Mouse (Mus musculus) Patski (cell line): ENCODE results near the gene Taf1b. TPM values are rescaled to one million over a fixed set of nuclear protein-coding genes. Genes with fewer than 3 reads are reported as not detected.
"Not testable (repeated sequence)": the region's sequence is repeated elsewhere in the genome, so short reads cannot be mapped to it uniquely, and the experiment has no call there.

ENCODE experiments used
- ATAC-seq: fragments of 100-300 bp; one replicate; pipeline ENCODE4 v1.8.0; 2021
- CTCF ChIA-PET: fragments of 350-600 bp; sonication (Branson Sonifier 250); formaldehyde crosslinking; loops from one replicate; lab custom pipeline; 2022; ENCODE audit warnings: inconsistent platforms; lab: Charles Lee
- POLR2A ChIA-PET: fragments of 350-600 bp; sonication (Branson Sonifier 250); formaldehyde crosslinking; loops from one replicate; lab custom pipeline; 2022; ENCODE audit warnings: antibody characterized with exemption, inconsistent platforms; lab: Charles Lee
- DNase-seq: peaks from one replicate; pipeline ENCODE4 v3.0.0-alpha.2; 2011; ENCODE audit warnings: low read depth, low spot score
- H3K27me3 ChIP-seq: fragments of 371-371 bp; one replicate; pipeline ENCODE4 v1.5.1; 2021
- CTCF ChIP-seq: fragments of 100-300 bp; IDR thresholded peaks from one replicate; pipeline ENCODE4 v1.5.1; 2021
- in situ Hi-C: fragments of 300-500 bp; cut with MboI; formaldehyde crosslinking; loops from 3 replicates; pipeline ENCODE4 v1.11.1; 2018; ENCODE audit warnings: low pct_unique_long_range_greater_than_20kb, mixed read lengths
- polyA plus RNA-seq: library from polyadenylated mRNA; unstranded; gene quantifications from one replicate; pipeline ENCODE4 v1.2.3, GENCODE M21; 2021

The Taf1b gene
- 23.0 TPM for polyA plus RNA-seq

DNA sequence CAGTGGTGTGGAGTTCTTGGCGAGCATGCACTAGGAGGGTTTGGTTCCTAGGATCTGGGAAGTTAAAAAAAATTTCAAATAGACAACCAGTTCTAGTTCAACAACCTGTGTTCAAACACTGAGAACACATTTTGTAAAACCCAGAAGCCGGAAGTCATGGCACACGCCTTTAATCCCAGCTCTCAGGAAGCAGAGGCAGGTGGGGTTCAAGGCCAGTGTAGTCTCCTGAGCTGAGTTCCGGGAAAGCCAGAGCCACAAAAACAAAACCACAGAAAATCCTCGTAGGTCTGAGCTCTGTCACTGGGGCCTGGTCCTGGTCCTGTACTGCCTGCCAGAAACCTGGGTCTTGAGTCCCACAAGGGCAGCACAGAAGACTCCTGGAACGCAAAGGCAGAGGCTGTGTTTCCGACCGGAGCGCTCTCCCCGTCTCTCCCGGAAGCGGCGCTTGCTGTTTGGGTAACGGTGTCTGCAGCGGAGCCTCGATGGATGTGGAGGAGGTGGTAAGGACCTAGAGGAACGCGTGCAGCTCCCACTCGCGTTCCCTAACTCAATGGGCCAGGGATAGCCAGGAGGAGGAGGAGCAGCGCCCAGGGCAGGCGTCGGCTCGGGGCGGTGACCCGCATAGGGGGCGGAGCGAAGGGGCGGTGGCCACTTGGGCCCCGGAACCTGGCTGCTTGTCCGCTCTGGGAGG, at the start of gene Taf1b:
TSS of gene Taf1b (plus strand) at position 210 of the 691 bp plus-strand sequence.
- no peaks in the 10 kb centered on the region for H3K27me3 ChIP-seq
- no peak for TF ChIP-seq CTCF
- ChIA-PET POLR2A (no interaction called here), CTCF (no interaction called here)
- in situ Hi-C loops: no loop called here
- DNase-seq (peak; percentile 46), ATAC-seq (peak; percentile 82)

DNA sequence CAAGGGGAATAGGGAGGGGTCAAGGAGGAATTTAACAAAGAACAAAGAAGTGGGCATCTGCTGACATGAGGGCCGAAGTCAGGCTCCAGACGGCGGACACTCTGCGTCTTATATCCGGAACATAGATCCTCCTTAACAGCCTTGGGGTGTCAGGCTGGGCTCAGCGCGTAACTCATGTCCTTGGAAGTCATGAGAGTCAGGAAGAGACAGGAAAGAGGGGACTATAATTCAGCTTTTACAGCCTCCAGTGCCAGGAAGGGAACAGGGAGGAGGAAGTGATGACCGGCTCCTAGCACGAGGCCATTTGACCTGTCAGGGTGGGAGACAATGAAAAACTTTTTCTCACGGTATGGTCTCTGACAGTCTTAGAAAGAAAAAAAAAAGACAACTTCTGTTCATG, 37.8 kb upstream of the Taf1b start:
- no peak for TF ChIP-seq CTCF
- CTCF ChIA-PET: interaction anchor here (0.8 kb wide), 1 partner anchor 143 kb away, joined by 3 read pairs; no protein-coding TSS in a partner anchor
- in situ Hi-C loops: no loop called here
- no peaks in the 10 kb centered on the region for H3K27me3 ChIP-seq
- no peak for ATAC-seq
- DNase-seq: no peak
- POLR2A ChIA-PET: no interaction called here

DNA sequence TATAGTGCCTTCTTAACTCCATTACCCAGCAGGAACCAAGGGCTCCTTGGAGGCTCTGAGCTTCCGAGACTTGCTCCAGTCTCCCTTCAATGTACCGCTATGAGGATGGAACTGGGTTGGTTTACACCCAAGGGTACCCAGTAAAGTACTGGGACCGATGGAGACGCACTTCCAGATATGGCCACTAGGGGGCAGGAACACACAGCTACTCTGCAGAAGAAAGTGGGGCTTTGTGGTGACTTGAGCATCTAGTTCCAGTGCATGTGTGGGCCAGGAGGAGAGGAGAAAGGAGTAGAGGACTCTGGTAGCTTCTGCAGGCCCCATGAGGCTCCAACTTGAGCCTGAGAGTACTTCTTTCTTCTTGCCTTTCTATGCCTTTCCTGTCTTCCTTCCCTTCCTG, 36.0 kb upstream of the Taf1b start:
- POLR2A ChIA-PET, CTCF ChIA-PET, H3K27me3 ChIP-seq, in situ Hi-C loops, DNase-seq: not testable (repeated sequence)
- ATAC-seq: peak; percentile 40
- peak; percentile 68 for TF ChIP-seq CTCF

DNA sequence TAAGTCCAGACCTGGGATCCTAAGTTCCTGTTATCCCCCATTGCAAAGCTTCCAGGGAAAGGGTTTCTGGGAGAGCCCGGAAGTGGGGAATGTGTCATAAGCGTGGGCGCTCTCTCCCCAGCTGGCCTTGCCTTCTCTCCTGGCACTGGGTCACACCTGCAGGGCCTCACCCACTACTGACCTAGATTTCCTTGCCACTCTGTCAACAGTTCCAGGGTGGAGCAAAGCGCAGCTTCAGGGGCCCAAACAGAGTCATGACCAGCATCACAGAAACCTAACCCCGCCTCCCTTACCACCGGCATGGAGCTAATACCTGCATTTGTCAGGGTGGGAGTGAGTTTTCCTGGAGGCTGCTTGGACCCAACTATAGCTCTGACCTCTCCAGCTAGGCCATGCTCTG, 34.7 kb upstream of the Taf1b start:
- POLR2A ChIA-PET, DNase-seq, H3K27me3 ChIP-seq, ATAC-seq, CTCF ChIA-PET, in situ Hi-C loops: not testable (repeated sequence)

DNA sequence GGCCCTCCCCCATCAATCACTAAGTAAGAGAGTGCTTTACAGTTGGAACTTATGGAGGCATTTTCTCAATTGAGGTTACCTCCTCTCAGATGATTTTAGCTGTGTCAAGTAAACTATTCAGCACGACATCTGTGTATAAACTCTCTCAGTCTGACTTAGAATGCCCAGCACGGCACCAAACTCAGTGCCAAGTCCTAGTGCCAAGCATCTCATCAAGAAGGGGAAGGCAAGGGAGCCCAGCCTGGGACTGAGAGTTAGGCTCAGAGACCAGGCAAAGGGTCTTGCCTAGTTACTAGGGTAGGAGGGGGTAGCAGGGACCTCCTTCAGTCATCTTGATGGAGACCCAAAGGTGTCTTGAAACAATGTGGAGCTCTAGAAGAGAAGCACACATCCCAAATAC, 29.2 kb upstream of the Taf1b start:
- in situ Hi-C loops: no loop called here
- TF ChIP-seq CTCF: no peak
- ChIA-PET POLR2A (no interaction called here), CTCF (interaction anchor here (1.5 to 1.9 kb wide), 2 partner anchors 134 to 221 kb away, joined by 4 read pairs; no protein-coding TSS in a partner anchor)
- ATAC-seq (no peak), DNase-seq (no peak)
- no peaks in the 10 kb centered on the region for H3K27me3 ChIP-seq

DNA sequence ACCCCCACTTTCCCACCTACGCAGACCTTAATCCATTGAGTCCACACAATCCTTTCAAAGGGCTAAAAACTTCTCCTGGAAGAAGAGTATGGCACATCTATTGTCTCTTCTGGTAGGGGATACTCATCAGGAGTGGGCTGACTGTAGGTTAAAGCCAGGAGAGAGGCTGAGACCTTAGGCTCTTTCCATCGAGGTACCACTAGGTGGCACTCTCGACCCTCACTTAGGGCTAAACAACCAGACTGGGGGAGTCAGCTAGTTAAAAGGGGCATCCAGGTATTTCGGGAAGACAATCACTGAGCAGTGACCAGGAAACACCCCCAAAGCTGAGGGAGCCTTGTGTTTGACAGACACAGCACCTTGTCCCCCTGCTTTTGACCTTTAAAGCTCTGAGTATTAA, 27.2 kb upstream of the Taf1b start:
- ATAC-seq: peak; percentile 83
- ChIA-PET POLR2A (no interaction called here), CTCF (interaction anchor here (0.7 to 2.5 kb wide), 16 partner anchors 9 to 236 kb away, joined by 3 to 17 read pairs (median 4); partner anchors contain the start of gene Grhl1)
- no peaks in the 10 kb centered on the region for H3K27me3 ChIP-seq
- peak; percentile 85 for TF ChIP-seq CTCF
- in situ Hi-C loops: loop anchor here (10.0 kb wide), 1 partner anchor 204 kb away; no protein-coding TSS in a partner anchor
- DNase-seq: peak; percentile 24

DNA sequence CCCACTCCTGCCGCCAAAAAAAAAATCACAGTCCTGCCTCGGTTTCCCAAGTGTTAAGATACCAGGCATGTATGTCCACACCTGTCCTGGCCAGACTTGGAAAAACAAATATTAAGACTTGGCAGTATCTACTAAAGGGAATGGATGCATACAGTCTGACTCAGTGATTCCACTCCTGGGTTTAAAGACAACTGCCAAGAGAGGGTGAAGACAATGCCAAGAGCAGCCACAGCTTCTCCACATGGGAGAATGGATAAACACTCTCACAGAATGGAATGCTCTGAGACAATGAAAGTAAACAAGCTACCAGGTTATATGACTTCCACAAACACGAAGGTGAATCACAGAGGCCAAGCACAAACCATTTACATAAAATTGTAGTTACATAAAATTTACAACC, 24.9 kb upstream of the Taf1b start:
- in situ Hi-C loops: loop anchor here (10.0 kb wide), 1 partner anchor 202 kb away; no protein-coding TSS in a partner anchor
- ChIA-PET POLR2A (no interaction called here), CTCF (interaction anchor here (1.2 kb wide), 1 partner anchor 128 kb away, joined by 4 read pairs; no protein-coding TSS in a partner anchor)
- ATAC-seq: no peak
- peak; percentile 25 for DNase-seq
- no peak for TF ChIP-seq CTCF
- H3K27me3 ChIP-seq: no peaks in the 10 kb centered on the region

DNA sequence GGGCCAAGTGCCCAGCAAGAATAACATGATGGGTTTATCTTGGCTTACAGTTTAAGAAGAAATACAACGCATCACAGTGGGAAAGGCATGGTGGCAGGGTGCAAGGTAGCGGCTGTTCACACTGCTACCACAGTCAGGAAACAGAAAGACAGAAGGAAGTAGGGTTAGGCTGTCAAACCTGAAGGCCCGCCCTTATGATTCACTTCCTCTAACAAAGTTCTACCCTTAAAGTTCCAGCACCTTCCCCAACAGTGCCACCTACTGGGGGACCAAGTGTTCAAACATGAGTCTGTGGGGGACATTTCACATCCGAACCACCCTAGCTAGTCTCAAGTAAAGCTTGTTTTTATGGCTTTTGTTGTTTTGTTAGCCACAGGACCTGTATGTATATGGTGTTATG, 13.2 kb upstream of the Taf1b start:
- in situ Hi-C loops: no loop called here
- TF ChIP-seq CTCF: peak; percentile 32
- CTCF ChIA-PET: no interaction called here
- ATAC-seq (no peak), DNase-seq (no peak)
- peaks cover 11% of the 10 kb centered on the region for H3K27me3 ChIP-seq
- POLR2A ChIA-PET: no interaction called here

DNA sequence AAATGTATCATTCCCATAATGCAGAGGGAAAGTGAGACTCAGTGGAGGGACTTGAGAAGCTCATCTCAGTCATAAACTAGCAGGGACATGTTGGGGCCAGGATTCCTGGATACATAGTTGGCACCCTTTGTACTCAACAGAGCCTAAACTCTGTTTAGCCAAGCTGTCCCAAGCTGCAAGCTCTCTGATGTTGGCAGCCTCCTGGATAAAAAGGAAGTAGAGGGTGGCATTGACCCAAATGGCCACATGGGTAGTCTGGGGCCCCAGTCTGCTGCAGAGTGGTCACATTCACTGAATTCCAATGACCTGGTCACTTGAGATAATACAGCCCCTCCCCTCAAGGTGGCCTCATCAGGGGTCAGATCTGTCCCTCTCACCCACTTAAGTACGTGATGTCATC, 11.3 kb upstream of the Taf1b start:
- POLR2A ChIA-PET: no interaction called here
- no peak for TF ChIP-seq CTCF
- in situ Hi-C loops: no loop called here
- peaks cover 19% of the 10 kb centered on the region for H3K27me3 ChIP-seq
- ATAC-seq (no peak), DNase-seq (no peak)
- CTCF ChIA-PET: no interaction called here

DNA sequence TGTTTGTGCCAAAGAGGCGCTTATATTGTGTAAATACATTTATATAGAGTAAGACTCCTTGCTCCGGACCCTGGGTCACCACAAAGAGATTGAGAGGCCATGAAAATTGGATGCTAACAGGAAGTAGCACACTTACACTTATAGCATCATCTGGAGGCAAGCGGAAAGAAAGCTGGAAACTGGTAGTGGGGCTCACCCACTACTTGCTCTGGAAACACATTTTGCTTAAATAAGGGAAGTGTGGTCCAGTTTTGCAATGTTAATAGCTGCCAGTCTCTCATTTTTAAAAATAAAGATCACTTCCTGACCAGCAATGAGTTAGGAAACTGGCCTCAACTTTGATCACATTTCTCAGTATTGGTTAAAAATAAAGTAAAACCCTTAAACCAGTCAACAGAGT, 5.7 kb upstream of the Taf1b start:
- ATAC-seq, CTCF ChIA-PET, POLR2A ChIA-PET, H3K27me3 ChIP-seq, in situ Hi-C loops, DNase-seq: not testable (repeated sequence)

DNA sequence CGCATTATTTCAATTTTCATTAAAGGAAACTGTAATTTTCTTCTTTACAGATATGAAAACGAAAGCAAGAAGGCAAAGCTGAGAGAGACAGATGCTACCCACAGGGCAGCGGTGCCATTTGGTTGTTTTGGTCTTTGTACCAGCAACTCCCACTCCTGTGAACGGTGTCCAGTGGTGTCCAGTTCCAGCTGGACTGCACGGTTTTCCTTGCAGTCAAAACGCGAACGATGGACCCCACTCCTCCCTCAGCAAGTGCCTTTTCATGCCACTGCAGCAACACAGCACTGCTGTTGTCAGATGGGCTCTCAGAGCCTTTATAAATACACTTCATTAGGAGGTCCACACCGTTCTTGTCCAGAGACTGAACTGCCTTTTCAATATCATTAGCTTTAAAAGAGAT, 5.1 kb upstream of the Taf1b start:
- POLR2A ChIA-PET: no interaction called here
- CTCF ChIA-PET: no interaction called here
- no peak for ATAC-seq
- no peak for TF ChIP-seq CTCF
- DNase-seq: no peak
- H3K27me3 ChIP-seq: peaks cover 8% of the 10 kb centered on the region
- in situ Hi-C loops: no loop called here
